Mouse (Mus musculus): Measurements from ENCODE around the gene Sod1. TPM values are rescaled to one million over a fixed set of nuclear protein-coding genes. Genes with fewer than 3 reads are reported as not detected.

Sod1 gene
- polyA plus RNA-seq, 2 experiments: 753 to 1,393 TPM

GRCm38 (mm10) chr16:90220892-90221431, 408 bp downstream of the Sod1 start:
- Histone ChIP-seq H3K27me3 (ENCODE audit: control insufficient read depth, insufficient read depth, low read length) (no peaks in the 10 kb centered on the region), H3K9me3 (ENCODE audit: control insufficient read depth, low read length) (no peaks in the 10 kb centered on the region), H3K4me1 (replicated peaks; ENCODE audit: control insufficient read depth in 2 of 2, insufficient read depth in 2 of 2, low read length in 1 of 2) (peaks cover 24 to 29% of the 10 kb centered on the region in 2 experiments), H3K36me3 (replicated peaks; ENCODE audit: control insufficient read depth, insufficient read depth, low read depth) (peaks cover 32% of the 10 kb centered on the region), H3K9ac (replicated peaks) (peak overlapping the region; percentile 91), H3K4me2 (ENCODE audit: low read depth) (peak overlapping the region; percentile 91), H3K27ac (peak overlapping the region; percentile 89), H3K4me3 (ENCODE audit: insufficient read depth in 1 of 2, low read depth in 2 of 2, low read length in 2 of 2) (peak overlapping the region; percentile 66 to 90)
- DNase-seq (ENCODE audit: low read depth in 3 of 3, low spot score in 3 of 3): peak; percentile 30 to 57 (median 56)
- WGBS (ENCODE audit: insufficient replicate concordance): under 1% methylated on average over 47 of the region's 52 CpGs
- peak; percentile 81 for ATAC-seq (ENCODE audit: insufficient read depth)
- TF ChIP-seq EP300 (IDR thresholded peaks at IDR 0.05; ENCODE audit: low read depth) (no peak), CTCF (IDR thresholded peaks at IDR 0.05; ENCODE audit: low read depth) (no peak)

- no peak for ATAC-seq (ENCODE audit: insufficient read depth)
- Histone ChIP-seq H3K4me3 (ENCODE audit: insufficient read depth in 1 of 2, low read depth in 2 of 2, low read length in 2 of 2) (peak overlapping the region; percentile 66 to 90), H3K27me3 (ENCODE audit: control insufficient read depth, insufficient read depth, low read length) (no peaks in the 10 kb centered on the region), H3K4me2 (ENCODE audit: low read depth) (peak overlapping the region; percentile 91), H3K9me3 (ENCODE audit: control insufficient read depth, low read length) (no peaks in the 10 kb centered on the region), H3K36me3 (replicated peaks; ENCODE audit: control insufficient read depth, insufficient read depth, low read depth) (peaks cover 38% of the 10 kb centered on the region), H3K4me1 (replicated peaks; ENCODE audit: control insufficient read depth in 2 of 2, insufficient read depth in 2 of 2, low read length in 1 of 2) (peaks cover 24 to 29% of the 10 kb centered on the region in 2 experiments), H3K27ac (peak overlapping the region; percentile 89), H3K9ac (replicated peaks) (peak overlapping the region; percentile 91)
- WGBS (ENCODE audit: insufficient replicate concordance): 1% methylated on average over 20 of the region's 20 CpGs
- TF ChIP-seq EP300 (IDR thresholded peaks at IDR 0.05; ENCODE audit: low read depth): no peak
- no peak for TF ChIP-seq CTCF (IDR thresholded peaks at IDR 0.05; ENCODE audit: low read depth)
- DNase-seq (ENCODE audit: low read depth in 3 of 3, low spot score in 3 of 3): peak in 1 of 3 experiments; percentile 28
Observed at GRCm38 (mm10) chr16:90221441-90222070, 1.0 kb downstream of the Sod1 start.

GRCm38 (mm10) chr16:90229897-90230296, 9.3 kb downstream of the Sod1 start:
- TF ChIP-seq EP300 (IDR thresholded peaks at IDR 0.05; ENCODE audit: low read depth) (no peak), CTCF (IDR thresholded peaks at IDR 0.05; ENCODE audit: low read depth) (no peak)
- Histone ChIP-seq H3K4me1 (replicated peaks; ENCODE audit: control insufficient read depth in 2 of 2, insufficient read depth in 2 of 2, low read length in 1 of 2) (peaks cover 0 to 3% of the 10 kb centered on the region in 2 experiments; a peak in 2 of 4 replicates), H3K27ac (no peak overlapping the region), H3K36me3 (replicated peaks; ENCODE audit: control insufficient read depth, insufficient read depth, low read depth) (peaks cover 39% of the 10 kb centered on the region), H3K4me2 (ENCODE audit: low read depth) (no peak overlapping the region), H3K27me3 (ENCODE audit: control insufficient read depth, insufficient read depth, low read length) (no peaks in the 10 kb centered on the region), H3K9me3 (ENCODE audit: control insufficient read depth, low read length) (no peaks in the 10 kb centered on the region), H3K4me3 (ENCODE audit: insufficient read depth in 1 of 2, low read depth in 2 of 2, low read length in 2 of 2) (no peak overlapping the region), H3K9ac (replicated peaks) (no peak overlapping the region)
- 78% methylated on average over 6 of the region's 6 CpGs for WGBS (ENCODE audit: insufficient replicate concordance)
- ATAC-seq (ENCODE audit: insufficient read depth) (no peak), DNase-seq (ENCODE audit: low read depth in 3 of 3, low spot score in 3 of 3) (no peak)

- 83% methylated on average over 7 of the region's 7 CpGs for WGBS (ENCODE audit: insufficient replicate concordance)
Observed at GRCm38 (mm10) chr16:90231302-90231701, 10.7 kb downstream of the Sod1 start.

GRCm38 (mm10) chr16:90233702-90234101, 13.1 kb downstream of the Sod1 start:
- ATAC-seq (ENCODE audit: insufficient read depth) (no peak), DNase-seq (ENCODE audit: low read depth in 3 of 3, low spot score in 3 of 3) (no peak)
- peaks cover 0 to 7% of the 10 kb centered on the region in 2 experiments; a peak in 2 of 4 replicates for H3K4me1 ChIP-seq (replicated peaks; ENCODE audit: control insufficient read depth in 2 of 2, insufficient read depth in 2 of 2, low read length in 1 of 2)
- peaks cover 6% of the 10 kb centered on the region for H3K36me3 ChIP-seq (replicated peaks; ENCODE audit: control insufficient read depth, insufficient read depth, low read depth)
- no peak overlapping the region for H3K9ac ChIP-seq (replicated peaks)
- no peak overlapping the region for H3K27ac ChIP-seq
- WGBS (ENCODE audit: insufficient replicate concordance): 88% methylated on average over 10 of the region's 10 CpGs
- H3K9me3 ChIP-seq (ENCODE audit: control insufficient read depth, low read length): no peaks in the 10 kb centered on the region
- no peak overlapping the region for H3K4me3 ChIP-seq (ENCODE audit: insufficient read depth in 1 of 2, low read depth in 2 of 2, low read length in 2 of 2)
- TF ChIP-seq EP300 (IDR thresholded peaks at IDR 0.05; ENCODE audit: low read depth): no peak
- no peak for TF ChIP-seq CTCF (IDR thresholded peaks at IDR 0.05; ENCODE audit: low read depth)
- H3K4me2 ChIP-seq (ENCODE audit: low read depth): no peak overlapping the region
- H3K27me3 ChIP-seq (ENCODE audit: control insufficient read depth, insufficient read depth, low read length): no peaks in the 10 kb centered on the region

More at GRCm38 (mm10) chr16:90231302-90231701, 10.7 kb downstream of the Sod1 start:
- H3K4me3 ChIP-seq (ENCODE audit: insufficient read depth in 1 of 2, low read depth in 2 of 2, low read length in 2 of 2): no peak overlapping the region
- no peaks in the 10 kb centered on the region for H3K9me3 ChIP-seq (ENCODE audit: control insufficient read depth, low read length)
- DNase-seq (ENCODE audit: low read depth in 3 of 3, low spot score in 3 of 3): no peak
- TF ChIP-seq EP300 (IDR thresholded peaks at IDR 0.05; ENCODE audit: low read depth) (no peak), CTCF (IDR thresholded peaks at IDR 0.05; ENCODE audit: low read depth) (no peak)
- H3K4me1 ChIP-seq (replicated peaks; ENCODE audit: control insufficient read depth in 2 of 2, insufficient read depth in 2 of 2, low read length in 1 of 2): peaks cover 0 to 7% of the 10 kb centered on the region in 2 experiments; a peak in 2 of 4 replicates
- H3K27me3 ChIP-seq (ENCODE audit: control insufficient read depth, insufficient read depth, low read length): no peaks in the 10 kb centered on the region
- no peak overlapping the region for H3K27ac ChIP-seq
- no peak for ATAC-seq (ENCODE audit: insufficient read depth)
- H3K9ac ChIP-seq (replicated peaks): no peak overlapping the region
- H3K36me3 ChIP-seq (replicated peaks; ENCODE audit: control insufficient read depth, insufficient read depth, low read depth): peaks cover 25% of the 10 kb centered on the region
- no peak overlapping the region for H3K4me2 ChIP-seq (ENCODE audit: low read depth)

Measured in liver, embryonic 14.5 days (tissue).